Mouse (Mus musculus) CD4-positive helper T cell, adult 2 months (primary cell): ENCODE results near the gene Sult1a1.

Experiments used
- DNase-seq: peaks from one replicate; pipeline ENCODE4 v3.0.0-alpha.2; 2012; ENCODE audit warnings: low read depth, missing footprints, low spot score

Sult1a1 gene

DNA sequence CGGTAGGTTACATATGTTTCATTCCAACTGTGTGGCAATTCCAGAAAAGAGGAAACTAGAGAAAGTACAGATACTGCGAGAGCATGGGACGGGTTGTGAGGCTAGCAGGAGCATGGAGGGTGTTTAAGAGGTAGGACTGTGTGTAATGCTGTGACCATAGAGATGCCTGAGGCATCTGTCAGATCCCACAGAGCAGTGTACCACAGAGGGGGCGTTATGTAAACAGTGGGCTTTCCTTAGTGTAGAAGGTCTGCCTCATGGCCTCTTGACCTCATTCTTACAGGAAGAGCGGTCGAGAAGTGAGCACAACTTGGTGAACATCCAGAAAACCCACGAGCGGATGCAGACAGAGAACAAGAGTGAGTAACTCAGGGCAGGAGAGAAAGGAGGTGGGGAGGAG, 12.6 kb downstream of the Sult1a1 start:
- DNase-seq, result no peak

DNA sequence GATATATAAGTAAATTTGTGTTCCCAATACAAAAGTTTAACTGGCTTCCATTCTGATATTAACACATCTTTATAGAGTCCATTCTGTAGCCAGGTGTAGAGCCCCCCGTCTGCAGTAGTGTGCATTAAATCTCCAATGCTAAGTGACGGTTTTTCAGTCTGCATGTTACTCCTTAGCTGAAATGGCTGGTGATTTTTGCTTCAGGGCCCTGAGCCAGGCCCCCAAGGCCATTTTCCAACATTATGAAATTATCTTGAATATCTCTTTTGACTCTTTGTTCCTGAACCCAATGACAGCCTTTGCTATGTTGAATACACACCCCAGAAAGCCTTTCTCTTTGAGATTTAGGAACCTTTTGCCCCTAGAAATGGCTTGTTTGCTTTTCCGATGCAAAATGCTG, 16.5 kb downstream of the Sult1a1 start:
- DNase-seq, result no peak

GRCm38 (mm10) chr7:126657522-126657921, 18.7 kb downstream of the Sult1a1 start:
- DNase-seq, result no peak

DNA sequence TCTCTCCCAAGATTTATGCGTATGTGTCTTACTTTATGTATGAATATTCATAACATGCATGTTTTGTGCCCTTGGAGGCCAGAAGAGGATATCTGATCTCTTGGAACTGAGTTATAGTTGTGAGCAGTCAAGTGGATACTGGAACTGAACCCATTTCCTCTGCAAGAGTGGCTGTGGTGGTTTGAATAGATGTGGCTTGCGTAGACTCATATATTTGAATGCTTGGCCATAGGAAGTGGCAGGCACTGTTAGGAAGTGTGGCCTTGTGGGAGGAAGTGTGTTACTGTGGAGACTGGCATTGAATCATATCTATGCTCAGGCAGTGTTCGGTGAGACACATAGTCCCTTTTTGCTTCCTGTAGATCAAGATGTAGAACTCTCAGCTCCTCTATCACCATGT, 20.5 kb downstream of the Sult1a1 start:
- peak; percentile 78 for DNase-seq

DNA sequence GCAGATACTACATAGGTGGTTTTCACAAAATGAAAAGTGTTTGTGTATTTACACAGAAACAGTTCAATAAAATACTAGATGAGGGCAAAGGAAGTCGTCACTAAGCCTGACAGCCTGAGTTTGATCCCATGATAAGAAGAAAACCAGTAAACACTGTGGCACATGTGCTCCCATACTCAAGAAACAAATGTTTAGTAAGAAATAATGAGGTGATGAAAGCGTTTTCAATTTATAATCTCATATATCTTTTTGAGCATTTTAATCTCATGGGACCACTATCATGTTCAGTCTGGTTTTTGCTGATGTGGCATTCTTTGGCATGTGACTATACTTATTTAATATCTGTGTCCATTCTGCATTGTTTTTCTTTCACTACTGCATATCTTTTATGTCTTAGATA, 22.2 kb downstream of the Sult1a1 start:
- DNase-seq, result peak; percentile 39

GRCm38 (mm10) chr7:126650852-126651251, 25.4 kb downstream of the Sult1a1 start:
- no peak for DNase-seq

DNA sequence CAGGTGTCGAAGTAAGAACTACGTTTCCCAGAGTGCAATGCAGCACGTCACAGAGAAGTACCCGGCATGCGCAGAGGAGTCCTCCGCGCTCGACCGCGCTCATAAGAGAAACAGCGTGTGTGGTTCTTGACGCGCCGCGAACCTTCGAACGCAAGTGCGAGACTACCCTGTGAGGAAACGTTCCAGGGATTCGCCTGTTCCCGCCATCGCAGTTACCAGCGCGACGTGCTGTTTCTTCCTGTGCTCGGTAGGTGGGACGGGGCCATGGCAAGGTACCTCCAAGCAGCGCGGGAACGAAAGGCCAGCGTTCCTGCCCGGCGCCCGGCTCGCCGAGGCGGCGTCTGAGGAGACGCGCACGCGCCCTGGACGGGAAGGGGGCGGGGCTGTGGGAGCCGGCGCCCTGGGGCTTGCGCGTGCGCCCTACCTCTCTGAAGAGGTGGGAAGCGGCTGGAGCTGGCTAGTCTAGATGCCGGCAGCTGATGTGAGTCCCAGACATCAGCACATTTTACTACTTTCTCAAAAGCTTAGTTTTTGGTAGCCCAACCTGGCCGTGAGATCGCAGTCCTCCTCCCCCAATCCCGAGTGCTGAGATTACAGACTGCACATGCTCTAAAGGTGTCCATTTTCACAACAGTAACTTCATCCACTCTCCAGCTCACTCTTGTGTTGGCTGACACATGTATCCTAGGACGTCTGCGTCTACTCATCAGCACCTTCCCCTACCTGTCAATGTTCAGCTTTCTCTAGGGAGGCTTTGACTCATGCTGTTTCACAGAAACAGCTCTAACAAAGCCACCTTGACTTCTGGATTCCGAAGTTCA, 26.8 kb downstream of the Sult1a1 start, which contains the start of gene Sgf29:
Sgf29 (plus strand) TSS at position 79 of the 821 bp plus-strand sequence.
- DNase-seq, result peak; percentile 96

DNA sequence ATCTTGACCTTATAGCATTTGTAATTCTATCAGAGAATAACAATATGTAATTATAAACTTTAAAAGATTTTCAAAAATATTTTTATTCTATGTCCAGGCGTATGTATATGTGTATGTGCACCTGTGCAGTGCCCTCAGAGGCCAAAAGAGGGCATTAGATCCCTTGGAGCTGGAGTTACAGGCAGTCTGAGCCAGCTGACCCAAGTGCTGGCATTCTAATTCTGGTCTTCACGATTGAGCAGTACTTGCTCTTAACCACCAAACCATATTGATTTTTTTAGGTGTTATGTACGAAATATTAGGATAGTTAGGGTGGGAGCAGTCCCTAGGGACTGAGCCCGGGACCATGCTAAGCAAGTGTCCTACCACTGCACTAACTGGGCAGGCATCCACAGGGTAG, 27.7 kb downstream of the Sult1a1 start:
- peak; percentile 41 for DNase-seq

- DNase-seq, result no peak
Measured at GRCm38 (mm10) chr7:126645708-126646107, 30.5 kb downstream of the Sult1a1 start.

DNA sequence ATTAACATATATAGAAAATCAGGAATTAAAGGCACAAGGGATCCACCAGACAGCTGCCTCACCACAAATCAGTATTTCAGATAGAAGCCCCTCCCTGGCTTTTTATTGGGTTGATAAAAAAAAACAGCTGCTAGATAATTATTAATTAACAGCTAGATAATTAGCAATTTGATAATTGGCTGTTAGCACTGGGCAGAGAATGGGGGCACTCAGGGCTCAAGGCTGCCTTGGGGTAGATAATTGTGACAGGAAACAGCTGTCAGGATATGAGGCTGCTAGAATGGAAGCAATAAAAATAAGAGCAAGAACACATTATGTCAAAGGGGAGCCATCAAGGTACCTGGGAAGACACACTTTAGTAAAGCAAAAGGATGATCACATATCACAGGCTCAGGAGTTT, 31.3 kb downstream of the Sult1a1 start:
- no peak for DNase-seq

DNA sequence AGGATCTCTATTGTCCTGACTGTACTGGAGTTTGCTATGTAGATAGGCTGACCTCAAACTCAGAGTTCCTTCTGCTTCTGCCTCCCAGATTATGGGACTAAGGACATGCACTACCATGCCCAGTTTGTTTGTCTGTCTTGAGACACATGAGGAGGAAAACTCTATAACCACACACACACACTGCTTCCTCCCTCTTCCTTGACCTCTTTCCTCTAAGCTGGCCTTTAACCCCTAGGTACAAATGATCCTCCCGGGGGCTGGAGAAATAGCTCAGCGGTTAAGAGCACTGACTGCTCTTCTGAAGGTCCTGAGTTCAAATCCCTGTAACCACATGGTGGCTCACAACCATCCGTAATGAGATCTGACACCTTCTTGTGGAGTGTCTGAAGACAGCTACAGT, 31.9 kb downstream of the Sult1a1 start:
- no peak for DNase-seq

DNA sequence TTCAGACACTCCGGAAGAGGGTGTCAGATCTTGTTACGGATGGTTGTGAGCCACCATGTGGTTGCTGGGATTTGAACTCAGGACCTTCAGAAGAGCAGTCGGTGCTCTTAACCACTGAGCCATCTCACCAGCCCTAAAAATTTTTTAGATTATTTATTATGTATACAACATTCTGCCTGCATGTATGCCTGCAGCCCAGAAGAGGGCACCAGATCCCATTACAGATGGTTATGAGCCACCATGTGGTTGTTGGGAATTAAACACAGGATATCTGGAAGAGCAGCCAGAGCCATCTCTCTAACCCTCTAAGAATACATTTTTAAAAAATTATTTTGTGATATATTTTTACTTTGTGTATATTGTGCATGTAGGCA, 33.0 kb downstream of the Sult1a1 start:
- peak; percentile 63 for DNase-seq

GRCm38 (mm10) chr7:126642545-126643243, 33.5 kb downstream of the Sult1a1 start:
- no peak for DNase-seq

- peak; percentile 66 for DNase-seq
Measured at GRCm38 (mm10) chr7:126636733-126637520, 39.3 kb downstream of the Sult1a1 start.

- no peak for DNase-seq
Measured at GRCm38 (mm10) chr7:126635375-126635774, 40.9 kb downstream of the Sult1a1 start.

- no peak for DNase-seq
Measured at GRCm38 (mm10) chr7:126632478-126632877, 43.8 kb downstream of the Sult1a1 start.

GRCm38 (mm10) chr7:126630824-126631518, 45.3 kb downstream of the Sult1a1 start, which contains the start of gene Nupr1:
TSS of gene Nupr1 (minus strand) at chr7:126630861.
- DNase-seq, result no peak

DNA sequence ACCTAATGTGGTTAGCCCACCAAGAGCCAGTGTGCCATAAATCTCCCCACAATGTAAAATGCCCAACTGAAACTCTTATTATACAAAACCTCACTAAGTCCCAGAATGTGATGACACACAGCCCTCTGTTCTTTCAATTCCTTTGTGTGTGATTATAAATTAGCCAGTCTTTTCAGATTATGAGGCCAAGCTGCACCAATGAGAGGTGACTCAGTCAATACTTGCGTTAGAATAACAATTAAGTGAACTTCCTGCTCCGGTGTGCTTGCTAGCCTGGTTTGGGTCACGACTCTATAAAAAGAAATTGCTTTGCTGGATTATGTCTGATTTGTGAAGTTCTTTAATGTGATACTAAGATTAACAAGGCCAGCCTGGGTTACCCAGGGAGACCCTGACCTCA, 46.3 kb downstream of the Sult1a1 start:
- DNase-seq, result no peak

- DNase-seq, result no peak
Measured at GRCm38 (mm10) chr7:126628111-126628510, 48.1 kb downstream of the Sult1a1 start.

DNA sequence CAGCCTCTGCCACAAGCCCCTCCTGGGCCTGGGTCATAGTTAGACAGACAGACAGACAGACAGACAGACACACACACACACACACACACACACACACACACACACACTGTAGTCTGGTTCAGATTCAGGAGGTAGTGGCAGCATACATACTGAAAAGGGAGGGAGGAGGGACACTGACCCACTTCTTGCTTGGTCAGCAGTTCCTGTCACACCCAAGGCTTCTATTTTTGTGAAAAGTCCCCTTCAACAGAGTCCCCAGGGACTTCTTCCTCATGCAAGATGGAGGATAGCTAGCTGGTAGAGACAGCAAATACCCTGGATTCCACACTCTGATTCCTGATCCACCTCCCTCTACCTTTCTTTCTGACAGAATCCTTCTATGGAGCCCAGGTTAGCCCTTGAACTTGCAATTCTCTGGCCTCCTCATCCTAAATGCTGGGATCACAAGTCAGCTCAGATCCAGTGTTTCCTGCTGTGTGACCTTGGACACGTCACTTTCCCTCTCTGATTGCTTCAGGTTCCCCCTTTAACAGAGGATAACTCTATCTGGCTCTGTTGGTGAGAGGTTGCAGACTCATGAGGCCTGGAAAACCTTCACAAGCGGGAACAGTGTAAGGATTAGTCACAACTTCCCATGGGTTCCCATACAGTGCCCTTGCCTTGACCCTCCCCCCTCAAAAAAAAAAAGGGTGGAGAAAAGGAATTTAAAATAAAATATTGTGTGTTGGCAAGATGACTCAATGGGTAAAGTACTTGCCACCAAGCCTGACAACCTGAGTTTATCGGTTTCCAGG, 50.2 kb downstream of the Sult1a1 start:
- DNase-seq, result no peak

- DNase-seq, result no peak
Measured at GRCm38 (mm10) chr7:126625369-126625768, 50.9 kb downstream of the Sult1a1 start.
